Mouse (Mus musculus): ENCODE results near the gene Armcx1.

DNA sequence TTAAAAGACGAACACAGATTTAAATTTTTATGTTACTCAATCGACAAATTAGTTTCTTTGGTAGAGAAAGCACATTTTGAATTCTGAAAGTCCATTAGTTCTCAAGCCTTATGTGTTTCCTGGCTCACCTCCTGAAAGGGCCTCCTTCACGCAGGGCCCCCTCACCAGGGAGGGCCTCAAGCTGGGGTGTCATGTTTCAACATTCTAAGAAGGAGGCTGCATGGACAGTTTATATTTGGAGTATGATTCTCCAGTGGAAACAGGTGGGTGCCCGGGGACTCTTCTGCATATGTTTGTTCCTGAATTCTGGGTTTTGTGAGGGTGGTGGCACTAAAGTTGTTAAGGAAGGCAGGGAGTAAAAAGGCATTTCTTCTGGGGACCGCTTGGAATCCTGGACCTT lies 32.8 kb upstream of the Armcx1 start:
- TF ChIP-seq CTCF (IDR thresholded peaks at IDR 0.05; ENCODE audit: control insufficient read depth, insufficient read depth, insufficient read length) (no peak), MYOD1 (IDR thresholded peaks at IDR 0.05; ENCODE audit: control insufficient read depth, insufficient read length, low read depth) (no peak), MAX (IDR thresholded peaks at IDR 0.05) (no peak), USF1 (IDR thresholded peaks at IDR 0.05; ENCODE audit: low read depth) (no peak), CEBPB (IDR thresholded peaks at IDR 0.05; ENCODE audit: low read depth) (no peak)
